Mouse (Mus musculus): Measurements from ENCODE around the gene Slc9c1.

Gene Slc9c1

DNA sequence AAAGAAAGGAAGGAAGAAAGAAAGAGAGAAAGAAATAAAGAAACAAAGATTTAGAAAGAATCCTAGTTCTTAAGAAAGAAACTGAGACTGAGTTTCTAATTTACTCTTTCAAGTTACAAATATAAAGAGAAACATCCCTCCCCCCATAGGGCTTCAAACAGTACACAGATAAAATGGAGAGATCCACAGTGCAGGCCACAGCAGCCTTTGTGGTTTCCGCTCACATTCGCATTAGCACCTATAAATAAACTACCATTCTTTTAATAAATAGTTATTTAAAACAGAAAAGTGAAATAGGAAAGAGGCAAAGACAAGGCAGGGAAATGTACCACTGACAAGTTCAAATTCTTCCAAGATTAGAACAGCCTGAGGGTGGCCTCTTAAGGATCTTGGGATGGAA, 89.7 kb downstream of the Slc9c1 start:
- DNase-seq (ENCODE audit: extremely low spot score, low read depth, low spot score), result no peak

- no peak for DNase-seq (ENCODE audit: extremely low spot score, low read depth, low spot score)
Measured at GRCm38 (mm10) chr16:45625342-45625741, 90.2 kb downstream of the Slc9c1 start.

DNA sequence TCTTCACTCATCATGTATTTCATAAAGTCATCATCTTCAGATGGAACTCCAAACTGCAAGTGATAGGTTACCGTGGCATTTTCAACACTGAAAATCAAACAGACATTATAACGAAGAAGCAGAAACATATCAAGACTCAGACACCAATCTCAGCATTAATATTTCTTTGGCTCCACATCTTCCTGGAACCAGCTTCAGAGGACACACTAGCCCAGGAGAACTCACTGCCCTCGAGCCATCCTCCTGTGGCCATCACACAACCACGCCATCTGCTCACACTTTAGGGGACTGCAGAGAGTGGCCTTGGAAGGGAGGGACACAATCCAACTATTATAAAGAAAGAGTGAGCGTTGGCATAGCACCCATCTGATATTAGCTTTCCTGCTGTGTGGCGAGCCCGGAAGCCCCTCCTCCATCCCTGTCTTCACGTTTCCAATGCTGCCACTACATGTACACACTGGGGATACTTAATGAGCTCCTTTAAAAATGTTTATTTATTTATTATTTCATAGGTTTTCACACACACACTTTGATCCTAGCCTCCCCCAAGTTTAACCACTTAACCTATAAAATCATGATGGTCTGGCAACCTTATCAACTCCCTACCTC, 94.5 kb downstream of the Slc9c1 start:
- no peak for DNase-seq (ENCODE audit: extremely low spot score, low read depth, low spot score)

DNA sequence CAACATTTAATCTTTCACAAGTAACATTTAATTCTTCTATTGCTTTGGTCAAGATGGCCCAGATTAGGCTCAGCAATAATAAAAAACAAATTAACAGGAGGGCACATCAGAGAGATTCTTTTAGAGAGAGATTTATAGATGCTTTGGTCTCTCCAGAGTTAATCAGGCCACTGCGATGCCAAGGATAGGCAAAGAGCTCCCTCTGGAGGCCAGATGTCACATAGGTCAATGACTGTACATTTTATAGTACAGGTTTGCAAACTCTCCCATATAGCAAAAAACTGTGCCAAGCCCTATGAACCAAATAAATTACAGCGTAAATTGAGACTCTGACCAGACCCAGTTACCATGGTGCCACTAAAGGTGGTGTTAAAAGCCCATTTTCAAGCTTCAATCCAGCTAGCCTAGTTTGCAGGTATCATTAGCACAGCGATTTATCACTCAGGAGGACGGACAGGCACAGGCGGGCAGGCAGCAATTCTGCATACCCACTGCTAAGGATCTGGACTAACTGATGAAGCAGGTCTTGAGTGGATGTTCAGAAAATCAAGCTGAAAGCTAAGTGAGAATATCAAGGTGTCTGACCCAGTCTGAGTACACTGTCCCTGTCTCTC, 95.3 kb downstream of the Slc9c1 start:
- DNase-seq (ENCODE audit: extremely low spot score, low read depth, low spot score), result peak; percentile 57

- no peak for DNase-seq (ENCODE audit: extremely low spot score, low read depth, low spot score)
Measured at GRCm38 (mm10) chr16:45632420-45632819, 97.3 kb downstream of the Slc9c1 start.

DNA sequence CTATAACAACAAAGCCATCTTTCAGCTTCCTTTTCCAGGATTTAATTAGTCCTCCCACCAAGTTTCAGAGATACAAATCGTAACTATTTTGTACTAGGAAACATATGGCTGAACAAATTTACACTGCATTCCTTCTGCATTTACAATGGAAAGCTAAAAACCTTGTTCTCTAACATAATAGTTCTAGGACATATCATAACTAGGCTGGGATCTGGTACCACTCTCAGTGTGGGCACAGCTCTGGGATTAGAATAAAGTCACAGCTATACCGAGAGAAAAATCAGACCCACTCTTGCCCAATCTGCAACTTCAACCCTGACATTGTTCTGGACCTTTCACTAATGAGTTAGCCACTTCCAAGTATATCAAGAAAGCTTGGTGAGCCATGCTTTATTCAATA, 100.7 kb downstream of the Slc9c1 start:
- DNase-seq (ENCODE audit: extremely low spot score, low read depth, low spot score), result no peak

DNA sequence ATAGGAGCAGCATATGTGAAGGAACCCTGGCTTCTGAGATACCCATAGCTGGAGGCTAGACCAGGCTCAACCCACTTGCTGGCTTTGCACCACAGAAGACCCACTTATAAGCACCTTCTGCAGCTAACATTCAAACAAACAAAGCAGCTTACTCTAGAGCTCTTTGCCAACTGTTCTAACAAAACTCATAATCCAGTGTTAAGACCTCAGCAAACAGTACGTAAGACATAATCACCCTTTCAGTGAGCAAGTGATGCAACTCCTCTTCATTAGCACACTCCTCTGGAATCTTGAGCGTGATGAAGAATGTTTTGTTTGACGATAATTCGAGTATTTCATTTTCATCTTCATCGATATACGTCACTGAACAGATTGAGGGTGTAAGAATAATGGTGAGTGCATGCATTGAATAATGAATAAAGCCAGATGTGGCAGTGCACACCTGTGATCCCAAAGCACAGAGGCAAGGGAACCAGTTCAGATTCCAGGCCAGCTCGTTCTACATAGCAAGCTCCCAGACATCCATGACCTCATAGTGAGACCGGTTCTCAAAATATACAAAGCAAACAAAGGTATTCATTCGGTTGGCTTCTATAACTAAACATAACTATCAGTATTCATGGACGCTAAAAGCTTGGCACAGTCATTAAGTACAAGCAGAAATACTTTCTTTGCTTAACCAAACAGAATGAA, 105.1 kb downstream of the Slc9c1 start:
- no peak for DNase-seq (ENCODE audit: extremely low spot score, low read depth, low spot score)

- DNase-seq (ENCODE audit: extremely low spot score, low read depth, low spot score), result no peak
Measured at GRCm38 (mm10) chr16:45641301-45641700, 106.2 kb downstream of the Slc9c1 start.

GRCm38 (mm10) chr16:45643944-45644343, 108.8 kb downstream of the Slc9c1 start:
- no peak for DNase-seq (ENCODE audit: extremely low spot score, low read depth, low spot score)

GRCm38 (mm10) chr16:45644380-45644779, 109.3 kb downstream of the Slc9c1 start:
- no peak for DNase-seq (ENCODE audit: extremely low spot score, low read depth, low spot score)

GRCm38 (mm10) chr16:45651497-45651896, 116.4 kb downstream of the Slc9c1 start:
- DNase-seq (ENCODE audit: extremely low spot score, low read depth, low spot score), result no peak

GRCm38 (mm10) chr16:45653009-45653933, 118.2 kb downstream of the Slc9c1 start:
- DNase-seq (ENCODE audit: extremely low spot score, low read depth, low spot score), result no peak

DNA sequence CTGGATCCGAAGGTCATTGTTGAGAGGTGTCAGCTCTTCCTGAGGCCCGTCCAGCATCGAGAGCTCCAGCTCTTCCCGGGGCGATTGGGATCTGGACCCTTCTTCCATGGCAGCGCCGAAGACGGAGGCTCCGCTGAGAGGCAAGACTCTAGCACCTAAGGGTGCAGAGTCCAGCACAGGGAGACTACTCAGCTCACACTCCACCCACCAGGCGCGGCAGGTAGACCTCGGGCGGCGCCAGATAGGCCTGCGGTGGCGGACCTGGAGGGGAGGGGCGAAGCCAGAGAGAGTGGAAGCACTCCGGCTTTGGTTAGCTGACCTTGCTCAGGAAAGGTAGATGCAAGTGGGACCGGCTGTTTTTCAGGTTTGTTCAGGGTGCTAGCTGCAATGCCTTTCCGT, 118.8 kb downstream of the Slc9c1 start, which contains the start of gene BC016579:
TSS of gene BC016579 (minus strand) at position 135 of the 399 bp plus-strand sequence.
- DNase-seq (ENCODE audit: extremely low spot score, low read depth, low spot score), result no peak

GRCm38 (mm10) chr16:45654465-45654864, 119.4 kb downstream of the Slc9c1 start:
- DNase-seq (ENCODE audit: extremely low spot score, low read depth, low spot score), result no peak

Data from hindlimb bud, embryonic 11.5 days (tissue).